Mouse (Mus musculus): ENCODE data around the gene Cyp19a1.

DNA sequence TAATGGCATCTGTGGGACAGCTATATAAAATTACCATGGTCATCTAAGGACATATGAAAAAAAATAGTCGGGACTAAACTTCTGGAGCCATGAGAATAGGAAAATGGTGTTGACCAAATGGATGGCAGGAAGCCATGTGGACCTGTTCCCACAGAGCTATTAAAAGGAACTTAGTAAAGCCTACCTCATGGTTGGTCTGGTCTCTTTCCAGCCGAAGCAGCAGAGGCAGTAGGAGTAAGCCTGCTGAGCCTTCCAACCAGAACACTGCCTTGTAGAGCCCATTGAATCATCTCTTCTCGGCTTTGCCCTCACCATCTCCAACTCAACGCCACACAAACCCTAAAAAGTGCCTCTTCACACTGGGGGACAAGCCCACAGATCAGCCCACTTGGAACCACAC lies 33.3 kb upstream of the Cyp19a1 start:
- TF ChIP-seq CTCF (IDR thresholded peaks at IDR 0.05; ENCODE audit: extremely low read depth, insufficient read depth, insufficient read length, insufficient replicate concordance) (no peak), POLR2A (IDR thresholded peaks at IDR 0.05; ENCODE audit: low read depth, low read length) (no peak)

Data from spleen, adult 2 months (tissue).